Mouse (Mus musculus) kidney, postnatal 0 days (tissue): ENCODE measurements at regions not wholly inside any gene's neighbourhood (a gene's known extent, or its start where the extent isn't known, plus 50 kb on each side); places are given as distances from the start of the nearest gene placed in this dataset.

Experiments used
- ATAC-seq: fragments of 200-750 bp; cut with Nextera tagmentation; replicated peaks from 2 replicates; pipeline ENCODE4 v1.8.0; 2017; ENCODE audit warnings: low read depth, moderate number of reproducible peaks, moderate TSS enrichment, moderate library complexity; ENCODE audit not compliant: low FRiP score
- DNase-seq: peaks from one replicate; pipeline ENCODE4 v3.0.0-alpha.2; 2016; ENCODE audit warnings: low spot score
- H3K27ac ChIP-seq: fragments of 300-500 bp; sonication (generic); 2 replicates; pipeline ENCODE4 v1.5.1; 2014; ENCODE audit warnings: mild to moderate bottlenecking
- H3K27me3 ChIP-seq: fragments of 300-500 bp; sonication (generic); 2 replicates; pipeline ENCODE4 v1.6.1; 2014; ENCODE audit warnings: low read length, mixed read lengths; ENCODE audit not compliant: insufficient read depth
- H3K36me3 ChIP-seq: fragments of 300-500 bp; sonication (generic); 2 replicates; pipeline ENCODE4 v1.6.1; 2014; ENCODE audit warnings: low read length, mixed read lengths; ENCODE audit not compliant: insufficient read depth
- H3K4me1 ChIP-seq: fragments of 300-500 bp; sonication (generic); replicated peaks from 2 replicates; pipeline ENCODE4 v1.6.1; 2014; ENCODE audit warnings: antibody characterized with exemption, low read length, mixed read lengths; ENCODE audit not compliant: insufficient read depth
- H3K4me2 ChIP-seq: fragments of 300-500 bp; sonication (generic); 2 replicates; pipeline ENCODE4 v1.6.1; 2014; ENCODE audit warnings: mild to moderate bottlenecking, low read length, moderate library complexity, mixed read lengths
- H3K4me3 ChIP-seq: fragments of 300-500 bp; sonication (generic); replicated peaks from 2 replicates; pipeline ENCODE4 v1.5.1; 2014; ENCODE audit warnings: low read depth, low read length
- H3K9ac ChIP-seq: fragments of 300-500 bp; sonication (generic); 2 replicates; pipeline ENCODE4 v1.6.1; 2014; ENCODE audit warnings: low read depth, low read length
- H3K9me3 ChIP-seq: fragments of 300-500 bp; sonication (generic); replicated peaks from 2 replicates; pipeline ENCODE4 v1.6.1; 2016; ENCODE audit warnings: low read length, inconsistent platforms, mixed read lengths
- CTCF ChIP-seq: IDR thresholded peaks from 2 replicates; pipeline ENCODE4 v1.5.1; 2016; ENCODE audit warnings: antibody characterized with exemption, low read depth, mild to moderate bottlenecking, moderate library complexity
- WGBS: fragments of 180-500 bp; shearing (Covaris S2); extraction: QIAGEN DNeasy Blood & Tissue Kit; methylation state at CpG from one replicate; pipeline ENCODE4 v1.1.7; 2014; 5-methylcytosine and 5-hydroxymethylcytosine counted together

DNA sequence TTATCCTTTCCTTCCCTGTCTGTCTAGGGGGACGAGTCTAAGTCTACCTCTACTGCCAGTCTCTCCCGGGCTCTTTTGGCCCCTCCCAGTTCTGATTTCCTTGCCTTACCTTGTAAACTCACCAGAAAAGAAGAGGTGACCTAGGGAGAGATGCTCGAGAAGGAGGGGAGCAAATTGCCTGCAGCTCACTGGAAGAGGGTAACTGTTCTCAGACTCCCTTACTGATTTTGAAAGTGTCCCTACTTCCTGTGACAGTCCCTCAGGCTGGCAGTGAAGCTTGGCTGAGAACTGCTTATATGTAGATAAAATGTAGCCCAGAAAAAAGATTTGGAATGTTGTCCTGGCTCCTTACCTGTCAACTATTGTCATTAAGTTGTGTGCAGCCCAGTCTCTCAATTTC lies 180.6 kb upstream of the Tab2 start:
- H3K27me3 ChIP-seq = no peaks in the 10 kb centered on the region
- H3K27ac ChIP-seq = no peak overlapping the region
- H3K4me1 ChIP-seq = no peaks in the 10 kb centered on the region
- H3K36me3 ChIP-seq = no peaks in the 10 kb centered on the region
- DNase-seq (no peak), ATAC-seq (no peak)
- H3K4me3 ChIP-seq = no peak overlapping the region
- 74% methylated on average over 3 of the region's 3 CpGs for WGBS
- no peak overlapping the region for H3K4me2 ChIP-seq
- H3K9me3 ChIP-seq = no peaks in the 10 kb centered on the region
- H3K9ac ChIP-seq = no peak overlapping the region
- TF ChIP-seq CTCF = no peak

- no peaks in the 10 kb centered on the region for H3K4me1 ChIP-seq
- 38% methylated on average over 7 of the region's 7 CpGs for WGBS
- no peak; the same call in 1 of the 2 replicates for ATAC-seq
- no peak overlapping the region for H3K27ac ChIP-seq
- DNase-seq = peak; percentile 36
- no peak overlapping the region for H3K4me2 ChIP-seq
- no peaks in the 10 kb centered on the region for H3K9me3 ChIP-seq
- no peaks in the 10 kb centered on the region for H3K36me3 ChIP-seq
- no peak overlapping the region for H3K9ac ChIP-seq
- TF ChIP-seq CTCF = no peak
- no peak overlapping the region for H3K4me3 ChIP-seq
- H3K27me3 ChIP-seq = no peaks in the 10 kb centered on the region
Measured at GRCm38 (mm10) chr10:8135272-8135671, 179.2 kb upstream of the Tab2 start.

GRCm38 (mm10) chr10:8134398-8134797 lies 178.4 kb upstream of the Tab2 start:
- H3K4me3 ChIP-seq = no peak overlapping the region

GRCm38 (mm10) chr10:8133451-8133952 lies 177.5 kb upstream of the Tab2 start:
- Histone ChIP-seq H3K4me2 (no peak overlapping the region), H3K9me3 (no peaks in the 10 kb centered on the region), H3K9ac (no peak overlapping the region), H3K4me1 (no peaks in the 10 kb centered on the region), H3K36me3 (no peaks in the 10 kb centered on the region), H3K27ac (no peak overlapping the region), H3K27me3 (no peaks in the 10 kb centered on the region), H3K4me3 (no peak overlapping the region)
- ATAC-seq (no peak), DNase-seq (no peak)
- 56% methylated on average over 13 of the region's 13 CpGs for whole genome bisulfite sequencing
- TF ChIP-seq CTCF = no peak

More at GRCm38 (mm10) chr10:8134398-8134797, 178.4 kb upstream of the Tab2 start:
- Histone ChIP-seq H3K36me3 (no peaks in the 10 kb centered on the region), H3K4me2 (no peak overlapping the region), H3K9ac (no peak overlapping the region), H3K9me3 (no peaks in the 10 kb centered on the region), H3K27me3 (no peaks in the 10 kb centered on the region), H3K4me1 (no peaks in the 10 kb centered on the region), H3K27ac (no peak overlapping the region)
- TF ChIP-seq CTCF = no peak
- WGBS = 100% methylated on average over 1 of the region's 1 CpGs
- ATAC-seq (no peak), DNase-seq (no peak)

- ATAC-seq = no peak
- no peaks in the 10 kb centered on the region for H3K9me3 ChIP-seq
- 76% methylated on average over 2 of the region's 2 CpGs for WGBS
- H3K4me1 ChIP-seq = no peaks in the 10 kb centered on the region
- H3K27me3 ChIP-seq = no peaks in the 10 kb centered on the region
- H3K27ac ChIP-seq = no peak overlapping the region
- no peaks in the 10 kb centered on the region for H3K36me3 ChIP-seq
- no peak for TF ChIP-seq CTCF
- no peak overlapping the region for H3K4me3 ChIP-seq
- no peak overlapping the region for H3K9ac ChIP-seq
- DNase-seq = no peak
- no peak overlapping the region for H3K4me2 ChIP-seq
Measured at GRCm38 (mm10) chr10:8132795-8133194, 176.8 kb upstream of the Tab2 start.

DNA sequence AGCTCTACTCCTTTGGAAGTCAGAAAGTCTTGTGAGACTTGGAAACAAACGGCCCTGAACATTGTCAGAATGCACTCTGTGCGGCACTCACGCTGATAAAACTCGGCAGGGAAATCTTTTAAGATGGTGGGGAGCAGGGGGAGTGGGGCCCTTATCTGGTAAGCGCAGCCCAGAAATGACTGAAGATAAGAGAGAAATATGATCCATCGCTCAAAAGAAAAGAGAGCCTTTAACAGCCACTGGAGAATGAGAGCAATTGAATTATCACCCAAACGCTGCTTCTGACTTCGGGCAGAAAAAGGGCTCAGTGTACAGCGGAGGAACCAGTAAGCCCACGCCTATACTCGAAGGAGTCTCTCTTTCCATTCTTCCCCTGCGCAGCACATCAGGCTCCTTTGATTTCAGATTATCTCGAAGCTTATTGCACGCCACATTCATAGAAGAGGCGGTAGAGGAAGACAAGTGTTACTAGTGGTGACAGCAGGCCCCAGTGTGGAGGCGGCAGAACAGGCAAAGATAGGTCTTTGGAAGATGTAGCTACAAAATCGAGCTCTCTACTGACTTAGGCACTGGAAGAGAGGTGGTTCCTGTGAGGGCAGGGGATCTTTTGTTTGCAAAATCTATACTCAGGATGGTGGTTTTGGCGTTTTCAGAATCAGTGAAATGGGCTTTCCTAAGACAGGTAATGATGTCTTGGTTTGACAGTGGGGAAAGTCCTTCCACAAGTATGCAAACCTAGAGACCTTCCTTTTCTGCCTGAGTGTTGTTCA lies 174.6 kb upstream of the Tab2 start:
- no peaks in the 10 kb centered on the region for H3K27me3 ChIP-seq
- no peaks in the 10 kb centered on the region for H3K9me3 ChIP-seq
- H3K4me2 ChIP-seq = 0 out of 2 replicates have a peak overlapping the region, but pooled peaks have one; percentile 6
- no peak overlapping the region for H3K4me3 ChIP-seq
- no peaks in the 10 kb centered on the region for H3K4me1 ChIP-seq
- no peak for TF ChIP-seq CTCF
- DNase-seq = no peak
- no peak for ATAC-seq
- 53% methylated on average over 18 of the region's 18 CpGs for WGBS
- no peaks in the 10 kb centered on the region for H3K36me3 ChIP-seq
- no peak overlapping the region for H3K9ac ChIP-seq
- H3K27ac ChIP-seq = no peak overlapping the region
